Mouse (Mus musculus): ENCODE measurements at regions not wholly inside any gene's neighbourhood (a gene's known extent, or its start where the extent isn't known, plus 50 kb on each side); places are given as distances from the start of the nearest gene placed in this dataset.

DNA sequence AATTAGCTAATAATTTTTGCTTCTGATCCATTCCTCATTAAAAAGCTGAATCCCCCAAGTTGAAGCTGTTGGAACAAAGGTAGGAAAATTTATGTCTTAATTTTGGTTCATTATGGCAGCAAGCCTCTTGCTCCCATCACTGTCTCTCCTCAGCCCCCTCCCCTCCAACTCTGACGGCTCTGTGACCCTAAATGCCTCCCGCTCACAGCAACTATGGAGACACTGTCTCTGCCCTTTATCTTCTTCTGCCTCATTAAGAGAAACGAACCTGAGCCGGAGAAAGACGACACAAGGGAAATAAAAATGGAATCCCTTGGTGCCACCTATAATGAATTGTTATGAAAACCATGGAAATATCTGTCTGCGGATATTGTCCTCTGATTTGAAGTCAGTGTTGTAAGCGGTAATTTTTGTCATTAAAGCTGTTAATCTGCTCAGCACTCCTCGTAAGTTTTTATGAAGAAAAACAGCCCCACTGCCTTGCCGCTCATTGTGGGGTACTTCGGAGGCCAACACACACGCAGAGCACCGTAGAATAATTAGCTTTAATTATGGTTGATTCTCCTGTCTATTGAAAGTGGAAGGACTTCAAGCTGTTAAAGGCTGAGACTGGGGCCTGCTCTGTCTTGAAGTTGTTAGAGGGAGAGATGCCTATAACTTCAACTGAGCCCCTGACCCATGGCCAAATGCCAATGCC is 208.1 kb upstream of the Clint1 start:
- ATAC-seq (ENCODE audit: low FRiP score) (no peak), DNase-seq (ENCODE audit: low spot score) (no peak)
- Histone ChIP-seq H3K4me1 (replicated peaks; ENCODE audit: control insufficient read depth, insufficient read depth, low read length) (no peaks in the 10 kb centered on the region), H3K36me3 (ENCODE audit: control insufficient read depth, insufficient read depth, low read length) (no peaks in the 10 kb centered on the region), H3K4me2 (replicated peaks; ENCODE audit: low read depth, low read length) (no peak overlapping the region), H3K9ac (ENCODE audit: low read depth, low read length) (no peak overlapping the region), H3K27me3 (ENCODE audit: control insufficient read depth, insufficient read depth, low read length) (no peaks in the 10 kb centered on the region), H3K4me3 (ENCODE audit: low read depth, low read length) (no peak overlapping the region), H3K27ac (ENCODE audit: low read depth, low read length) (no peak overlapping the region), H3K9me3 (ENCODE audit: control insufficient read depth, low read length) (no peaks in the 10 kb centered on the region)
- WGBS, result 80% methylated on average over 12 of the region's 12 CpGs

GRCm38 (mm10) chr11:45645815-45646214 is 206.0 kb upstream of the Clint1 start:
- Histone ChIP-seq H3K4me1 (replicated peaks; ENCODE audit: control insufficient read depth, insufficient read depth, low read length) (no peaks in the 10 kb centered on the region), H3K4me3 (ENCODE audit: low read depth, low read length) (no peak overlapping the region), H3K4me2 (replicated peaks; ENCODE audit: low read depth, low read length) (no peak overlapping the region), H3K27me3 (ENCODE audit: control insufficient read depth, insufficient read depth, low read length) (no peaks in the 10 kb centered on the region), H3K36me3 (ENCODE audit: control insufficient read depth, insufficient read depth, low read length) (no peaks in the 10 kb centered on the region), H3K27ac (ENCODE audit: low read depth, low read length) (no peak overlapping the region), H3K9me3 (ENCODE audit: control insufficient read depth, low read length) (no peaks in the 10 kb centered on the region), H3K9ac (ENCODE audit: low read depth, low read length) (no peak overlapping the region)
- ATAC-seq (ENCODE audit: low FRiP score), result no peak
- peak; percentile 19 for DNase-seq (ENCODE audit: low spot score)
- WGBS, result 63% methylated on average over 3 of the region's 3 CpGs

- Histone ChIP-seq H3K36me3 (ENCODE audit: control insufficient read depth, insufficient read depth, low read length) (no peaks in the 10 kb centered on the region), H3K4me1 (replicated peaks; ENCODE audit: control insufficient read depth, insufficient read depth, low read length) (no peaks in the 10 kb centered on the region), H3K27me3 (ENCODE audit: control insufficient read depth, insufficient read depth, low read length) (no peaks in the 10 kb centered on the region), H3K27ac (ENCODE audit: low read depth, low read length) (no peak overlapping the region), H3K9ac (ENCODE audit: low read depth, low read length) (no peak overlapping the region), H3K4me3 (ENCODE audit: low read depth, low read length) (no peak overlapping the region), H3K4me2 (replicated peaks; ENCODE audit: low read depth, low read length) (no peak overlapping the region), H3K9me3 (ENCODE audit: control insufficient read depth, low read length) (no peaks in the 10 kb centered on the region)
- DNase-seq (ENCODE audit: low spot score) (peak; percentile 25), ATAC-seq (ENCODE audit: low FRiP score) (no peak)
- WGBS, result 72% methylated on average over 3 of the region's 3 CpGs
Measured at GRCm38 (mm10) chr11:45647888-45648287, 204.0 kb upstream of the Clint1 start.

DNA sequence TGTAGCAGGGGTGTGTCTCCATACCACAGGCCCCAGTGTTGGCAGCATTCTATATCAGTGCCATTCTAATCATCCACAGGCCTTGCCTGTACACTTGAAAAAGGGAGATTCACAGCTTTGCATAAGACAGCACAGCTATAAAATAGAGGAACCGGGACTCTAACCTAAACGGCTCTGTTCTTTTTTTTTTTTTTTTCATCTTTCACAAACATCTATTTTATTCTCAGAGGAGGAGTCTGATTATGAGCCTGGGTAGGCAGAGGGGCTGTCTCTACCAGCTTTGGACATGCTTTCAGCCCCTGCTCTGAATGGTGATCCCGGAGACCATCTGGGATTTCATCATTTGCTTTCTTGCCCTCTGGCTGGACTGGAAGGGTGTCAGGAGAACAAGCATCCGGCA is 195.6 kb upstream of the Clint1 start:
- DNase-seq (ENCODE audit: low spot score) (no peak), ATAC-seq (ENCODE audit: low FRiP score) (no peak)
- no peaks in the 10 kb centered on the region for H3K4me1 ChIP-seq (replicated peaks; ENCODE audit: control insufficient read depth, insufficient read depth, low read length)
- H3K4me2 ChIP-seq (replicated peaks; ENCODE audit: low read depth, low read length), result no peak overlapping the region
- no peak overlapping the region for H3K27ac ChIP-seq (ENCODE audit: low read depth, low read length)
- WGBS, result 95% methylated on average over 4 of the region's 4 CpGs
- H3K9me3 ChIP-seq (ENCODE audit: control insufficient read depth, low read length), result no peaks in the 10 kb centered on the region
- no peak overlapping the region for H3K4me3 ChIP-seq (ENCODE audit: low read depth, low read length)
- H3K9ac ChIP-seq (ENCODE audit: low read depth, low read length), result no peak overlapping the region
- H3K27me3 ChIP-seq (ENCODE audit: control insufficient read depth, insufficient read depth, low read length), result no peaks in the 10 kb centered on the region
- H3K36me3 ChIP-seq (ENCODE audit: control insufficient read depth, insufficient read depth, low read length), result no peaks in the 10 kb centered on the region

DNA sequence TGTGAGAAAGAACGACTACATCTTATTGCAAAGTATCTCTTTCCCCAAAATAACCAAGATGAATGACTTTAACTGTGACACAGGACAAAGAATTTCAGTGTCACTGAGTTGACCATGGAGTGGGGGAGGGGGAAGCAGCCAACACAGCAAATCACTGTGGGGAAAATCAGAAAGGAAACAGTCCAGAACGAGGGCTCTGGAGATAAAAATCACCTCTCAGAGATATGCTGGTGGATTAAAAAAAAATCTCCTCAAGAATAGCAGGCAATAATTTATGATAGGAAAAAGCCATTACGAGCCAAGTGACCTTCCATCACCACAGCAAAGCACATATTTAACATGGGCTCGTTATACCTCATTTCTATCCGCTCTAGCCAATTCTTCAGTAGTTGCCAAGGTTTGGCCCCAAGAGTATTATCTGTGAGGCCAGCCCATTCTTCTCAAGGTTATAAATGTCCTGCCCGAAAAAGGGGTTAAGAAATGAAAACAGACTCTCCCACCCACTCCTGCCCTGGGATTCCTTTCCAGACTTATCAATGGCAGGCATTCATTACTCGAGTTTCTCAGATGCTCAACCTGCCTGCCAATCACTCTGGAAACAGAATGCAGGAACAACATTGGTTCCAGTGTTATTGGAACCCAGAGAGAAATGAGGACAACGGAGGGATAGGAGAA is 181.6 kb upstream of the Clint1 start:
- ATAC-seq (ENCODE audit: low FRiP score), result no peak
- H3K27ac ChIP-seq (ENCODE audit: low read depth, low read length), result no peak overlapping the region
- H3K36me3 ChIP-seq (ENCODE audit: control insufficient read depth, insufficient read depth, low read length), result no peaks in the 10 kb centered on the region
- no peak for DNase-seq (ENCODE audit: low spot score)
- no peaks in the 10 kb centered on the region for H3K4me1 ChIP-seq (replicated peaks; ENCODE audit: control insufficient read depth, insufficient read depth, low read length)
- H3K27me3 ChIP-seq (ENCODE audit: control insufficient read depth, insufficient read depth, low read length), result no peaks in the 10 kb centered on the region
- H3K9me3 ChIP-seq (ENCODE audit: control insufficient read depth, low read length), result no peaks in the 10 kb centered on the region
- H3K4me2 ChIP-seq (replicated peaks; ENCODE audit: low read depth, low read length), result no peak overlapping the region
- WGBS, result 45% methylated on average over 8 of the region's 8 CpGs
- H3K9ac ChIP-seq (ENCODE audit: low read depth, low read length), result no peak overlapping the region
- H3K4me3 ChIP-seq (ENCODE audit: low read depth, low read length), result no peak overlapping the region

DNA sequence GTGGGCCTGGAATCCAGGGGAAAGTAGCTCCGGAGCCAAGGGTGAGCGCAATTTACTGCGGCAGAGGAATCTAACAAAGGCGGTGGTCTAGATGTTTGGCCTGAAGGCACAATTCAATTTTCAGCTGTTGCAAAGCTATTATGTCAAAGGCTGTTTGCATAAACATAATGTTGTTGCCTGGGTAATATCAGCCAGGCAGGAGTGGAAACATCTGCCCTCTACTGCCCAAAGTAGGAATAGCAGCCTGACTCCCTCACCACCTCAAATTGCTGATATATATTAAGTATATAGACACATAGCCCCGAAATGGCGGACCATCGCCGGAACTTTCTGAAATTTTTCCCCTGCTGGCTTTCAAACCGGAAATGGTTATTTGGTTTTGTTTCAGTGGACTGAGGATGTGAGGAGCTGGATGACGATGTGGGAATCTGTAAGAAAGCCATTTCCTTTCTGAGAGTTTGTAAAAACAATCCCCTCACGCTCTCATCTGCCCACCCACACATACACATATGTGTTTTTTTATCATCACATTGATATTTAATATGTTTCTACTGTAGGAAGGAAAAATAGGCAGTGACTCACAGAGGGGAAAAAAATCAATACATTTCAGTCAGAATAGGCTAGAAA is 173.1 kb upstream of the Clint1 start:
- Histone ChIP-seq H3K4me3 (ENCODE audit: low read depth, low read length) (no peak overlapping the region), H3K4me1 (replicated peaks; ENCODE audit: control insufficient read depth, insufficient read depth, low read length) (no peaks in the 10 kb centered on the region), H3K9me3 (ENCODE audit: control insufficient read depth, low read length) (no peaks in the 10 kb centered on the region), H3K9ac (ENCODE audit: low read depth, low read length) (no peak overlapping the region), H3K27ac (ENCODE audit: low read depth, low read length) (no peak overlapping the region), H3K27me3 (ENCODE audit: control insufficient read depth, insufficient read depth, low read length) (no peaks in the 10 kb centered on the region), H3K36me3 (ENCODE audit: control insufficient read depth, insufficient read depth, low read length) (no peaks in the 10 kb centered on the region), H3K4me2 (replicated peaks; ENCODE audit: low read depth, low read length) (no peak overlapping the region)
- 58% methylated on average over 11 of the region's 11 CpGs for WGBS
- DNase-seq (ENCODE audit: low spot score) (peak; percentile 85), ATAC-seq (ENCODE audit: low FRiP score) (peak; percentile 53)

DNA sequence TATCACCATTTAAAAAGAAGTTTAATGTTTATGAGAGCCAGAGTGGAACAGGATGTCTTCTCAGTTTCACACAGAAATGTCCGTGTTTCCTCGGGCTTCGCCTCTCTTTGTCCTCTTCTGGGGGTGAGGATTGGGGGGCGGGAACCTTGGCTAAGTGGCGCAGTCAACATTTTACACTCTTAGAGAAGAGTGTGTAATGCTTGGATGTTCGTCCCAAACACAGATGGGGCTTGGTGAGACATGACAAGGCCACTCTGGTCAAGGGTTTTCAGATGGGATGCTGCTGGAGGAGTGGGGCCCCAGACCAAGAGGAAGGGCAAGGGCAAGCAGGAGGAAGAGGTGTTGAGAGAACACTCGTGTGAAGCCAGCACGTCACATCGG is 172.6 kb upstream of the Clint1 start:
- Histone ChIP-seq H3K4me2 (replicated peaks; ENCODE audit: low read depth, low read length) (no peak overlapping the region), H3K4me3 (ENCODE audit: low read depth, low read length) (no peak overlapping the region), H3K27me3 (ENCODE audit: control insufficient read depth, insufficient read depth, low read length) (no peaks in the 10 kb centered on the region), H3K9me3 (ENCODE audit: control insufficient read depth, low read length) (no peaks in the 10 kb centered on the region), H3K27ac (ENCODE audit: low read depth, low read length) (no peak overlapping the region), H3K36me3 (ENCODE audit: control insufficient read depth, insufficient read depth, low read length) (no peaks in the 10 kb centered on the region), H3K4me1 (replicated peaks; ENCODE audit: control insufficient read depth, insufficient read depth, low read length) (no peaks in the 10 kb centered on the region), H3K9ac (ENCODE audit: low read depth, low read length) (no peak overlapping the region)
- ATAC-seq (ENCODE audit: low FRiP score) (no peak), DNase-seq (ENCODE audit: low spot score) (no peak)
- 85% methylated on average over 9 of the region's 9 CpGs for whole genome bisulfite sequencing

- WGBS, result 94% methylated on average over 5 of the region's 5 CpGs
- Histone ChIP-seq H3K36me3 (ENCODE audit: control insufficient read depth, insufficient read depth, low read length) (no peaks in the 10 kb centered on the region), H3K9me3 (ENCODE audit: control insufficient read depth, low read length) (no peaks in the 10 kb centered on the region), H3K9ac (ENCODE audit: low read depth, low read length) (no peak overlapping the region), H3K4me2 (replicated peaks; ENCODE audit: low read depth, low read length) (no peak overlapping the region), H3K4me1 (replicated peaks; ENCODE audit: control insufficient read depth, insufficient read depth, low read length) (no peaks in the 10 kb centered on the region), H3K4me3 (ENCODE audit: low read depth, low read length) (no peak overlapping the region), H3K27me3 (ENCODE audit: control insufficient read depth, insufficient read depth, low read length) (no peaks in the 10 kb centered on the region), H3K27ac (ENCODE audit: low read depth, low read length) (no peak overlapping the region)
- ATAC-seq (ENCODE audit: low FRiP score) (no peak), DNase-seq (ENCODE audit: low spot score) (no peak)
Measured at GRCm38 (mm10) chr11:45685571-45685970, 166.3 kb upstream of the Clint1 start.

DNA sequence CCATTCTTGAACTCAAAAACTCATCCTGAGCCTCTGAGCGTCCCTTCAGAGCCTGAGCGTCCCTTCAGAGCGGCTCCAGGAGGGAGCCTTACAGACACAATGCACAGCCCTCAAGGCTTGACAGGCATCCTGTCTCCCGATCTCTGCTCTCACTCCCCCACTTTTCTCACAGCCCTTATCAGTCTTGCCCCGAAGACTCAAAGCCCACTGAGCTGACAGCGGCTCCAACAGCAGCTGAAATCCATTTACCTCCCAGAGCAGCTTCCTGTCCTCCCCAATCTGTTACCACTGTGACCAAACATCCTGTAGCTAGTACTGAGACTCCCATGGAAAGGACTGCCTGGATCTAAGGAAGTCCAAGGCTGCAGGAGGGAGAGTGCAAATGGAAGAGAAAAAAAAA is 158.6 kb upstream of the Clint1 start:
- H3K4me3 ChIP-seq (ENCODE audit: low read depth, low read length), result no peak overlapping the region
- H3K27me3 ChIP-seq (ENCODE audit: control insufficient read depth, insufficient read depth, low read length), result no peaks in the 10 kb centered on the region
- no peak for ATAC-seq (ENCODE audit: low FRiP score)
- H3K4me1 ChIP-seq (replicated peaks; ENCODE audit: control insufficient read depth, insufficient read depth, low read length), result no peaks in the 10 kb centered on the region
- WGBS, result 65% methylated on average over 6 of the region's 6 CpGs
- no peak for DNase-seq (ENCODE audit: low spot score)
- H3K4me2 ChIP-seq (replicated peaks; ENCODE audit: low read depth, low read length), result no peak overlapping the region
- H3K27ac ChIP-seq (ENCODE audit: low read depth, low read length), result no peak overlapping the region
- H3K36me3 ChIP-seq (ENCODE audit: control insufficient read depth, insufficient read depth, low read length), result no peaks in the 10 kb centered on the region
- H3K9me3 ChIP-seq (ENCODE audit: control insufficient read depth, low read length), result no peaks in the 10 kb centered on the region
- no peak overlapping the region for H3K9ac ChIP-seq (ENCODE audit: low read depth, low read length)

All from hindbrain, embryonic 11.5 days (tissue).